Mouse (Mus musculus): ENCODE measurements at regions not wholly inside any gene's neighbourhood (a gene's known extent, or its start where the extent isn't known, plus 50 kb on each side); places are given as distances from the start of the nearest gene placed in this dataset.

DNA sequence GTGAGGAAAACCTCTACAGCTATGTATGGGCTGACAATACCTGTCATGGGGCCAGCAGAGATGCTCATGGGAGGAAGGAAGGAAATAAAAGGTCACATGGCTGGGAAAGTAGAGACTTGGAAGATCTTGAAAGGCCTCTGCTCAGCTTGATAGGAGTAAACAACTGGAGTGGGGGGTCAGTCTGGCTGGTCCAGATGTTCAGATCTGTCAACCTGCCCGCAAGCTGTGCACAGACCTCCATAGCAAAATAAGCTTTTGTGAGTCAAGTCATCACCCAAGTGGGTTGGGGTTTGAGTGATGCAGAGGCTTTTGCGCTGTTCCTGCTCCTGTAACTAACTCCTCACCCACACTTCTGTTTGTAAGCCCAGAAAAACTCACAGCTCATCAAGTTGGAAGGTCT, 179.9 kb upstream of the Cenpe start:
- no peak for TF ChIP-seq CTCF (IDR thresholded peaks at IDR 0.05; ENCODE audit: control insufficient read depth, insufficient read depth, insufficient read length)
- TF ChIP-seq CEBPB (IDR thresholded peaks at IDR 0.05; ENCODE audit: low read depth), result no peak
- no peak for TF ChIP-seq USF1 (IDR thresholded peaks at IDR 0.05; ENCODE audit: low read depth)
